Mouse (Mus musculus) testis, postnatal 10 days (tissue): Measurements from ENCODE around the gene Cask.
"Not testable (repeated sequence)": the region's sequence is repeated elsewhere in the genome, so short reads cannot be mapped to it uniquely, and the experiment has no call there.

ENCODE experiments used
- DNase-seq: peaks from one replicate; pipeline ENCODE4 v3.0.0; 2021; ENCODE audit warnings: low spot score

The Cask gene

GRCm38 (mm10) chrX:13851285-13851684, at the start of gene Cask:
Cask (minus strand) TSS chrX:13851367.
- no peak for DNase-seq

GRCm38 (mm10) chrX:13889976-13890375, 38.8 kb upstream of the Cask start:
- DNase-seq: no peak

- DNase-seq: no peak
Measured at GRCm38 (mm10) chrX:13884348-13884747, 33.2 kb upstream of the Cask start.

GRCm38 (mm10) chrX:13881969-13882368, 30.8 kb upstream of the Cask start:
- DNase-seq: no peak

DNA sequence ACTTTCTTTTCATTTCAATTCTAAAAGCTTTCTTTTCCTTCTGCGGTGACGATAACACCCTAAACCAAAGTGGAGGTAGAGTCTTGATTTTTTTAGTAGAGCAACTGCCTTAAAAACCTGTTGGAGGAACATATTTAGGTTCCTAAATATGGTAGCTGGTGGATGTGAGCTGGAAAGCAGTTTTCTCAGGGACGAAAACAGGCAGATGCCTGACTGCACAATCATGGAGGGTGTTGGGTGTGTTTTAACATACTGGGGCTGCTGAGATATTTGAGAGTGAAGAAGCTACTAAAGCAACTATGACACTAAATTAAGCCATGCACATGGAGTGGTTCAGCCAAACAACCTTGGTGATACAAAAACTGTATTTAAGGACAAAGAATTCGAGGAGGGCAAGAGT, 9.0 kb upstream of the Cask start:
- no peak for DNase-seq

GRCm38 (mm10) chrX:13859051-13859450, 7.9 kb upstream of the Cask start:
- DNase-seq: no peak

DNA sequence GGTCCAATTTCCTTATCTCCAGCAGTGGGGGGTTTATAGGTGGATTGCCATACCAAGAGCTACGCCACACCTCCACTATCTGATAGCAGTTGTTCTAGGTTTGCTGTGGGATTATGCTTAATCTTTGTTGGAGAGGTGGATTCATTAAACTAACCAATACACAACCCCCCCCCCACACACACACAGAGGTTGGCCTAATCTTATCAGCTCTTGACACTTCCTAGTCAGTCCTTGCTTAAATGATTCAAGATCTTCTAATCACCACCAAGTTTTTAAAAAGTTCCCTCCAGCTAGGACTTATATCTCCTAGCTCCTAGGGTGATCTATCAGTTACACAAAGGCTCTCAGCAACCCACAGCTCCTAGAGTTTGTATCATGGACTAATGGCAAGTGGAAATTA, 2.7 kb downstream of the Cask start:
- no peak for DNase-seq

DNA sequence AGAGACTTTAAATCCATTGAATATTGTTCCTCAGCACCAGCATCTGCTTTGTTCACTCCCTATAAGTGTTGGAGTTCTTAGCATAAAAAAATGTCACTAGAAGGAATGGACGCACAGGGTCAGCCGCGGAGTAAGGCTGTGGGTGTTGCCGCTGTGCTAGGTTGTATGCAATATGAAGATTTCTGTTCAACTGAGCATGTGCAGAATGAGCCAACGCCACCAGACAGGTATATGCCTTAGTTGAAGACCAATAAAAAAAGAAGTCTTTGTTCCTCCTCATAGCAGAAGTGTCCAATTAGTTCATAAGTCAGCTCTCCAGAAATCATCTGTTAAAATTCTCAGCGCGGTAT, 3.7 kb downstream of the Cask start:
- DNase-seq: no peak

GRCm38 (mm10) chrX:13846653-13847501, 4.3 kb downstream of the Cask start:
- peak; percentile 91 for DNase-seq

DNA sequence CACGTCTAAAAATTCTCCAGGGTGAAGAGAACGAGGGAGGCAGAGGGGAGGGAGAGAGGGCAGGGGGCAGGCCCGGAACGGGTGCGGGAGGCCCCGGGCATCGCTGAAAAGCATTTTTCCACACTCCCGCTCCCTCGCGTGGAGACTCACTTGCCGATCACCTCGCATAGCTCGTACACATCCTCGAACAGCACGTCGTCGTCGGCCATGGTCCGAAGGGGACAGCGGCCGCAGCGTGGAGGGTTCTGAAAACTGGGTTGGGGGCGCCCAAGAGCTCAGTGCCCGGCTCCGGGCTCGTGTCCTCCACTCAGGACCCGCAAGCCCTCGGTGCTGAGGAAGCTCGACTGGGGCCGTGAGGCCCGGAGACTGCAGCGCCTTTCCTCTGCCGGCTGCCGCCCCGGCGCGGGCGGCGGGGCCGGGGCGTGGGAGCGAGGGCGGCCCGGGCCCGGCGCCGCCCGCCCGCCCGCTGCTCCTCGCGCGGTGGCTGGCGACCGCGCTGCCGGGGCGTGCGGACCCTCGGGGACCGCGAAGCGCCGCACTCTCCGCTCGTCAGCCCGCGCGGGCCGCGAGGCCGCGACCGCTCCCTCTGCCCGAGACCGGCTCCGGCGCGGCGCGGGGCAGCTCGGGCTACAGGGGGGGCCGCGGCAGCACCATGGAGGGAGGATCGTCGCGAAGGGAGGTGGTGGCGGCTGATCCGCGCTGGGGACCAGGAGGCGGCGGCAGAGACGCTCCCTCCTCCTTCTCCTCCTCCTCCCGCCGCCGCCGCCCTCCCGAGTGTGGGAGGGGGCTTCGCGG, 5.1 kb downstream of the Cask start:
- DNase-seq: peak; percentile 57

DNA sequence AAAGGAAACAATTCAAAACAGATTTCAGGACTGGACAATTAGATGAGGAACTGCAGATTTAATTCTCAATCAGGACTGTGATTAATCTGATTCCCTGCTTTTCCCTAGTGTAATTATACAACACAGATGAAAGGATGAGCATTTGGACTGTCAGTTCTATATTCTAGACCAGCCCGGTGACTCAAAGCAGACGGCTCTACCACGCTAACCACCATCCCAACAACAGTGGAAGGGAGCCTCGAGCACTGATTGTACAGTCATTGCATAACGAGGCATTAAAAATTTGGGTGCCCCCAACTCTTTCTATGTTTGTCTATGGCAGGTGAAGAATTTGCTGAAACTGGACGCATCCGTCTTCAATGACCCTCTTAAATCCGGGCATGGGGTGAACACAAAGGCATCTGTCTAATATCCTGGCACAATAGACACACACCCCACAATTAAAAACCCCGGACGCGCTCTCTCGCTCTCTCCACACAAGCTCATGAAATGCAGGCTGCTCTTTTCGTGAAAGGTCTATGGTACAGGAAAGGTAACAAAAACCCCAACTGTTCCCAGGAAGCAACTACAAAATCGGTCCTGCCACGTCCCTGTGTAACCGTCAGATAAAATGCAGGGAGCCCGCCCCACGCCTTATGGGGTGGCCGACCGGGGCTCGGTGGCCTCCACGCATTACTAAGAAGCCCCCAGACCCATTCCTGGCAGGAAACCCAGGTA, 5.9 kb downstream of the Cask start:
- peak; percentile 25 for DNase-seq

DNA sequence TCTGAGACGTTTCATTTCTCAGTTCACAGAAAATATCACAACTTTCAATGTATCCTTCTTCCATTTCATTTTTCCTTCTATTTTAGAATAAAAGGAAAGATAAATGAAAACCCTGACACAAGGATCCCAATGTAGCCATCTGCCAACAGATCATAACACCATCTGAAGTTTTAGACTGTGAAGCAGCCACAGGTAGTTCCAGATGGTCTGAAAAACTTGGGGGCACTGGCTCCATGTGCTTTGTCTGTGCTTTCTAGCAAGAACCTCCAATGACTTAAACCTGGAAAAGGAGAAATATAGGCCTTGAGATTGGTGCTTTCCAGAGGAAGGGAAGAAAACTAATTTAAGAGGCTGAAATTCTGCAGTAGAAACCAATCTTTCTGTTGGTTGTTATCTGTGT, 28.4 kb downstream of the Cask start:
- no peak for DNase-seq

- no peak for DNase-seq
Measured at GRCm38 (mm10) chrX:13798754-13799153, 52.4 kb downstream of the Cask start.

- DNase-seq: no peak
Measured at GRCm38 (mm10) chrX:13765672-13766071, 85.5 kb downstream of the Cask start.

- no peak for DNase-seq
Measured at GRCm38 (mm10) chrX:13765024-13765423, 86.1 kb downstream of the Cask start.

- no peak for DNase-seq
Measured at GRCm38 (mm10) chrX:13757279-13758005, 93.7 kb downstream of the Cask start.

GRCm38 (mm10) chrX:13741110-13741509, 110.1 kb downstream of the Cask start:
- no peak for DNase-seq

DNA sequence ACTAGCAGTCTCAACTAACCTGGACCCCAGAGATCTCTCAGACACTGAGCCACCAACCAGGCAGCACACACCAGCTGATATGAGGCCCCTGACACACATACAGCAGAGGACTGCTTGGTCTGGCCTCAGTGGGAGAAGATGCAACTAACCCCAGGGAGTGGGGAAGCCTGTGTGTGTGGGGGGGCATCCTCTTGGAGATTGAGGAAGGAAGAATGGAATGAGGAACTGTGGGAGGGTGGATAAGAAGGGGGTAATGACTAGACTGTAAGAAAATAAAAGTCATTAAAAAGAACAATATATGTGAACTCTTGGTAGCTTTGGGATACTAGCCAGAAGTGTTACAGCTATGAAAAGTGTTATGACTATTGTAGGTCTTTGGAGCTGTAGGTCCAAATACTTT, 120.4 kb downstream of the Cask start:
- not testable (repeated sequence) for DNase-seq

DNA sequence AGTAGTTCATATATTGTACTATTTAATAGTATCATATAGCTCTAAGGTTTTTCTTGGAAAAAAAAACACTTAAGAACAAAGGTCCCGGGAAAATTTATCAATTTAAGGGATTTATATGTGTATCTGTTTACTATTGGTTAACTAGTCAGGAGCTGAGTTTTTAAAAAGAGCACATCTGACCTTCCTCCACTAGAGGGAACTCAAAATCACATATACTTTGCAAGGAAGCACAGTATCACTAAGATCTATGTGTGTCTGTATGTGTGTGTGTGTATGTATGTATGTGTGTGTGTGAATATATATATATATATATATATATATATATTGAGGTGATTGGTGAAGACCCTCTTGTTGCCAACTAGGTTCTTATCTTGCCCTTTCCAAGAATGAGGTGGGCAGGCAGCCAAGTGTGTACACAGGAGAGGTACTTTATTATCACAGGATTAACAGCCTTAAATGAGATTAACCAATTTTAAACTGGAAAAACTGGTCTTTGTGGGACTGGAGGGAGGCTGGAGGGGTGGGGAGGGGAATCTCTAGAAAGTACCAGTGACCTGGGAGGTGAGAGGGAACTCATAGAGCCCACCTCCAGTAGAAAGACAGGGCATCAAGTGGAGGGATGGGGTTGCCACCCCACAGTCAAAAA, 121.2 kb downstream of the Cask start:
- DNase-seq: peak; percentile 33

DNA sequence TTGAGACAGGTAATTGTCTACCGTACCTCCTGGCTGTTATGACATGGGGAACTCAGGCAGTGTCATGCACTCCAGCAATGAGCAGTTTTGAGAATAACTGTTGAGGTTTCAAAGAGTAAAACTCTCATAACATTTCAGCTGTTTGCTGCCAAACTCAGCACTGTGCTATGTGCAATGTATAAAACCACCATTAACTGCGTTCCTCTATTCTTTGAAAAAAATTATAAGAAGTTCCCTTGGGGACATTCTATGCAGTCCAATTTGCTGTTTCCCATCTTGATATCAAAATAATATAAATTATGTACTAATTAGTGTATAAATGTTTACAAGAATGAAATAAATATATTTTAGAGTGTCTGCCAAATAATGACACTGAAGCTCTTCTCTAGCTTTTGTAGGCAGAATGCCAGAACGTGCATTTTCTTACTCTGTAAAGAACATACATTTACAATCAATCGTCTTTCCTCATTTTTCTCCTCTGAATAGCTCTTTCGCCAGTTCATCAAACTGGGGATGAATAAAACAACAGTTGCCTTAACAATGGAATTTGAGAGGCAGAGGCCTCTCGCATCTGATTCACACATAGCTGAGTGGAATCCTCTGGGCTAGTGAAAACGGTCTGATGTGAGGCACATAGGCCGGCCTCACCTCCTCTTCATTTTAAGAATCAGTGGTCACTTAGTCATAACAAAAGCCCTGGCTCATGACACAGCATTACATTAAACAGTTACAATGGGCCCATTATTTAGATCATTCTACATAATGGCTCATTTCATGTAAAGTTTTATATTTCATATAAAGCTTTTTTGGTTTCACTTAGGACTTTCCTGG, 125.4 kb downstream of the Cask start:
- DNase-seq: no peak
